Mouse (Mus musculus): ENCODE measurements at regions not wholly inside any gene's neighbourhood (a gene's known extent, or its start where the extent isn't known, plus 50 kb on each side); places are given as distances from the start of the nearest gene placed in this dataset.

DNA sequence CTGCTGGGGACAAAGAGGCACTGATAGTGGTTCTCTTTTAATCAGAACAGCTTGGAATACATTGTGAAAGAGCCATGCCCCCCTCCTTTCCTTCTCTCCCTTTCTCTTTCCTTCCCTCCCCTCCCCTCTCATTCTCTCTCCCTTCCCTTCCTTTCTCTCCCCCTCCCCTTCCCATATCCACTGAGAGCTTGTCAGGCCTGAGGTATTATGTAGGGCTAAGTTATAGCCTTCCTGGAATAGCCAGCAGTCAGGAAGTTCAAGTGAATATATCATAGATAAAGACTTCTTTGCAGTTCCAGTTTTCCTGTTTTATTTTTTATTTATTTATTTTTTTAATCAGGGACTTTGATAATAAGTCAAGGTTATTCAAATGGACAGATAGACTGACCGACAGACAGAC lies 156.5 kb upstream of the Ppp2r3a start:
- in situ Hi-C loops (cut with MboI; ENCODE audit: unreplicated experiment in 2 of 2), result no loop called here

DNA sequence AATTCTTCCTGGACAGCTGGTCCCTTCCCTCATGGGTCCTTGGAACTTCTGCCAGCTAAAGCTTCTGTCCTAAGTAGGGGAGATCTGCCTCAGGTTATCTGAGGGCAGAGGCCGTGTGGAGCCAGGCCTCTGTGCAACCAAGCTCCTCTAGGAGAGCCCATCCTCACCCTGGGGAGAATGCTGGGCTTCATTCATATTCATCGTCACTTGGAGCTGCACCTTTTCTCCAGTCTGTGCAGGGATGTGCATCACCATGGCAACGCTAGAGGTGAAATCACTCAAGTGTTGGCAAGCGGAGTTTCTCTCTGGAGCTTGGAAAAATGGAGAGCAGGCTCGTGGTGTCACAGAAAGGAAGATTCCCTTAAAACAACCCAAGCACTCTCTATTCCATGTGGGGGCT lies 155.5 kb upstream of the Ppp2r3a start:
- in situ Hi-C loops (cut with MboI; ENCODE audit: unreplicated experiment in 2 of 2), result no loop called here

DNA sequence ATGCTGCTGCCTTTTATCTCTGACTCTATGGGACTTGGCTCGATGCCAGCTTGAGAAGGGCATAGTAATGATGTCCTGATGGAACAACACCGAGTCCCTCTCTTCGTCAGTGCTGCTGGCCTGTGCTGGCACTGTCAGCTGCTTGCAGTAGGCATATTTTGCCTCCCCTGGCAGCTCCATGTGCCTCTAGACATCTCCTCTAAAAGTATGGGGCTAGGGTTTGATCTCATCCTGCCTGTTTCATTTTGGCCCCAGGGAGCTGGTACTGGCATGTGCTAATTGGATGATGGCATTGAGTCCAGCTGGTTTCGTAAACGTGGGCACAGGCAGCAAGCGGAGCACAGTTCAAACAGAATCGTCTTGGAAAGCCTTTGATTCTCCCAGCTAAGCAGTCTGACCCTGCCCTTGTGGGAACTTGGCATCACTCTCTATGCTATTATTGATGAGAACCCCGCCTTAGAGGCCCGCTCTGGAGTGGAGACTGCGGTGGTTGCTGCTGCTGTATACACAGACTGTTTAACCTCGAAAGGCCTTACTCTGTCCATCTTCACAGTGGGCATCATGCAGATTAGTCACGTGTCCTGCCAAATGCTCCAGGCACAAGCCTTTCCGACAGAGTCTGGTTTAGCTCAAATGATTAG lies 153.0 kb upstream of the Ppp2r3a start:
- in situ Hi-C loops (cut with MboI; ENCODE audit: unreplicated experiment in 2 of 2), result no loop called here

DNA sequence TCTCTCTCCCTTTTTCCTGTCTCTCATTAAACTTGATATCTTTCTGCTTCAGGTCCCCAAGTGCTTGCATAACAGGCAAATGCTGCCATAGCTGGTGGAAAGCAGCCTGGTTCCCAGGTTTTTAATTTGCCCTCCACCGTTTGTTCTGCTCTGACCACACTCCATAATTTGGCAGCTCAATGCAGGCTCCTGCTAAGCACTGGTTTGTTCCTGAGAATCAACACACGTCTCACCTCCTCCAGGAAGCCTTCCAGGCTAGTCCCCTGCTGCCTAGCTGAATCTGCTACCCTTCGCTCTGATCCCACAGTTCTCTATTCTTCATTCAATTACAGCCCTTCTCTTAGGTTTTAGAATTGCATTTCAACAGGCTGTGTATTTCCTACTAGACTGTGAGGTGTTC lies 152.4 kb upstream of the Ppp2r3a start:
- in situ Hi-C loops (cut with MboI; ENCODE audit: unreplicated experiment in 2 of 2), result no loop called here

DNA sequence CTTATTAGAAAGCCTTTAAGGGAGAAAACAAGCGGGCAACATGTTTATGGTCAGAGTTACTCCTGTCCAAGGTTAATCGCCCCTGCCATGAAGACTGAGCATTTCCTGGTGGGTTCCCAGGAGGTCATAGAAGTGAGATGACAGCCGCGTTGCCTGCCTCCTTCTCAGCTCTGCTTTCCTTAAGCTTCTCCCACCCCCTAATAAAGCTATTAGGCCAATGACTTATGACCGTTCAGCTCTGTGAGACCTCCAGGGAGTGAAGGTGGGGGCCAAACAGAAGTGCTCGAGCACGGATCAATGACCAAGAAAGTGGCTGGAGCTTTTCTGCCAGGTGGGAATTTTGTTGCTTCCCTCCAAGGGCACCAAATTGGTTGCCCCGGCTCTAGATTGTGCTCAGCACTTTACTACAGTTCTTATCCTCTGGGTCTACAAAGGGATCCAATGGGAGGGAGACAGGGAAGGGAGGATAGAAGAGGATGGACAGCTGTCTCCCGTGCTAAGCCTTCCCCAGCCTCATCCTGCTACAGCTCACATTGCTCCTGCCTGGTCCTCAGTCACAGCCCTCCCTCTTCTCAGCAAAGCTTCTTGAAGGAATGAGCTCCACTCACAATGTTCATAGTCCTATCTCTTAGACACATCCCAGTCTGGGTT lies 151.1 kb upstream of the Ppp2r3a start:
- in situ Hi-C loops (cut with MboI; ENCODE audit: unreplicated experiment in 2 of 2), result no loop called here

DNA sequence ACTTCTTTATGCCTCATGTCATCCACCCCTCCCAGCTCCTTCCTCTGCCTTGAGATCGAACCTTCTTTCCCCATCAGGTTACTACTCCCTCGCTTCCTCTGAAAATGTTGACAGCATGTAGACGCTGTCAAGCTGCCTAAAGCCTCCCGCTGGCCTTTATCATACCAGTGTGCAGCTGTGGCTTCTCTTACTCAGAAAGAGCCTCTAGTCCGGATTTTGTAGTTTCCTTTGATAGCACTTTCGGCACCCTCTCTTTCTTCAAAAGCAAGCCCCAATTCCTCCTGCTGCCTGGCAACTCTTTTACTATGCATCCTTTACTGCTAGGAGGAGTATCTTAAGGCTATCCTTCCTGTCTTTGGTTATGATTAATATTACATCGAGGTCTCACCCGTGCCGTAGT lies 149.8 kb upstream of the Ppp2r3a start:
- in situ Hi-C loops (cut with MboI; ENCODE audit: unreplicated experiment in 2 of 2), result no loop called here

DNA sequence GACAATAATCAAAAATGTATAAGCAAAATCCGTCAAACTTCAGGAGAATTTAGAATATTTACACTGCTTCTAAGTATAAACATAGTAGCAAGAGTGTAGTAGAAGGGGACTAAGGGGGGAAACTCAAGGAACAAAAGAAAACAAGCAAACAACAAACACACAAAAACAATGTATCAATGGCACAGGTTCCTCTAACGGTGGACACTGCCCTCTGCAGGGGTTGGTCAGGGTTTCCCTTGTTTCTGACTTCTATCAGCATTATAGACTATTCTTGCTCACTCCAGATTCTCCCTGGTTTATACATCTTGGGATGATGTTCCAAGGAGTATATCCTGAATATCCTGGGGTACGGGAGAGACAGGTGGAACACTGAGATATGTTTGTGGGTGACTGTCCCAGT lies 147.3 kb upstream of the Ppp2r3a start:
- in situ Hi-C loops (cut with MboI; ENCODE audit: unreplicated experiment in 2 of 2), result no loop called here

DNA sequence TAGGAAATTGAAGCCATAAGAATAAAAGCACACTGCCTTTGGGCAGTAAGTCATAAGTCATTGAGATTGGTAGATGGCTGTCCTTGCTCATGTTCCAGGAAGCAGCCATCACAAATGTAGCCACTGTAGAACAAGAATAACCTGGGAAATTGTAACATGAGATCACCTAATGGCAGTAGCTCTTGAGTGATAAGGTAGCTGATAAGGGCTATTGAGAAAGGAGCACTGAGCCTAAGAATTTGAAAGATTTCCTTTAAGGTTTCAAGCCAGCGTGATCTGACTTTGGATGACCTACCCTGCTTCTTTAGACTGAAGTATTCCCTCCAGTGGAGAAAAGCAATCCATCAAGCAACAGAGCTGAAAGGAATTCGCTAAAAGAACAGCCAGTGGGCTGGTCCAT lies 117.8 kb upstream of the Ppp2r3a start:
- in situ Hi-C loops (cut with MboI; ENCODE audit: unreplicated experiment in 2 of 2), result no loop called here

DNA sequence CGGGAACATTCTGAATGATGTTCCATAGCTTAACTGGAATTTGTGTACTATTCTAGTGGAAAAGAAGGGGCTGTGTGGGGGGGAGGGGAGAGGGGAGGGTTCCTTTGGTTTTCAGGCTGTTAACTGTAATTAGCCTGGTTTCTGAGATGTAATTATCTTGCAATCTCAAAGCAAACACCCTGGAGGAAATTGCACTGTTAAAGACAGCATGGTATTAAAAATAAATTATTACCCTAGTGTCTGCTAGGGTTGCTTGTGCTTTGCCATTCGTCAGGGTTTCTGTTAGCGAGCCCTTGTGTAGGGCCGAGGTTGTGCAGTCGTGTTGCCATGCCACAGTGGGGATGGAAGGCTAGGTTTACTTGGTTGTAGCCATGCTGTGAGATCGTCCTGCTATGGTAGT lies 105.0 kb upstream of the Ppp2r3a start:
- in situ Hi-C loops (cut with MboI; ENCODE audit: unreplicated experiment in 2 of 2), result no loop called here

DNA sequence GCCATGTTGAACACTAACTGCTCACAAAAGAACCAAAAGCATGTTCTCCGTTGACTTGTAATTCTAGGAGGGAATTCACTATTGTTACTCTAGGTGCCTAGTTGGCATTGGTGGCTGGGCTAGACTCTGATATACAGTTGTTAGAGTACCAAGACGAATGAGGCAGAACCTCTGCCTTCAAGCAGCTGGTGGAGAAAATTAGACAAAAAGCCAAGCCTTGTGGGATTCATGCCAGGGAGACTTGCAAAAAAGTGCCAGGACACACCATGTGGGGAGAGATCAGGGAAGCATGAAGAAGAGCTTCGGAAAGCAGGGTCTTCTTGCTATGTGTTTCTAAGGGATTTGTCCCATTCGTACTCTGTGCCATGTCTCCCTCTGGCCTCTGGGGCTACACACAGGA lies 97.2 kb upstream of the Ppp2r3a start:
- in situ Hi-C loops (cut with MboI; ENCODE audit: unreplicated experiment in 2 of 2), result no loop called here

DNA sequence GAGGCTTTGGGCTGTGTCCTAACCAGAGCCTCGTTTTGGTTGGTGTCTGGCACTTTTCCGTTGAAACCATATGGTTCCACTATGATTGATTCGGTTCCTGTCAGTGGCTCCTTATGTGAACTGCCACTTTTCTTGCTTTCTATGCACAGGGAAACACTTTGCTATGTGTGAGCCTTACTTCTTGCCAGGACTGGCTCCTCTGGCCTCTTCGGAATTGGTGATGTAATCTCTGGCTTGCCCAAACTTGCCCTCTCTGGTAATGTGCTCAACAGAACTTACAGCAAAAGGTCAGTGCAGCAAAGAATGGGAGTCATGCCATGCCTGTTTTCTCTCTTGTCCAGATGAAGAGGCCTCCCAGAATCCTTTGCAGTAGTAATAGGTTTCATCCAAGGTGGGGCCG lies 91.3 kb upstream of the Ppp2r3a start:
- in situ Hi-C loops (cut with MboI; ENCODE audit: unreplicated experiment in 2 of 2), result no loop called here

DNA sequence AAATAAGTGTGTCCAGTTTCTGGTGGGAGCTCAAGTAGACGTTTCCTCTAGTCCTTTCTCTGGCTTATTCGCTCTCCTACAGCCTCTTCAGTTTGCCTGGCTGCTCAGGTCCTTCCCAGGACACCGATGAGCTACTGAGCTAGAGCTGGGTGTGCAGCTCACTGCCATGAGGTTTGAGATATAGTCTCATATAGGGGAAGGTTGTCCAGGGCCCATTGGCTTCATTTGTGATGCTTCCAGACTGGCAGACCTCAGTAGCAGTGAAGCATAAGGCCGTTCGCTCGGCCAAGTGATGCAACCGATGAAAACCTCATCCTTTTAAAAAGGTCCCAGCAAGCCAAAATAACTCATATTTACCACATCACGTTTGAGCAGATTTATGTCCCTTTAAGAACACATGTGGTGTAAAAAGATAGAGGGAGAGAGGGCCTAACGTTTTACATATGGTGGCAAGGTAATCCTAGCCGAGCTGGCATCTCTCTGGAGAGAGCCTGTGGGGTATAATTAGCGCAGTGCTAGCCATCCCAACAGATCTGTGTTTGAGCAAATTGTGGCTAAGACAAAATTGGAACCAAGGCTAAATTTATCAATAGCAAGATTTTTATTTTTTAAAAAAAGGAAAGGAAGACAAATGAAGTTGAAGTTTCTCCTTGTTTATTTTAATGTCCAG lies 89.3 kb upstream of the Ppp2r3a start:
- in situ Hi-C loops (cut with MboI; ENCODE audit: unreplicated experiment in 2 of 2), result no loop called here

DNA sequence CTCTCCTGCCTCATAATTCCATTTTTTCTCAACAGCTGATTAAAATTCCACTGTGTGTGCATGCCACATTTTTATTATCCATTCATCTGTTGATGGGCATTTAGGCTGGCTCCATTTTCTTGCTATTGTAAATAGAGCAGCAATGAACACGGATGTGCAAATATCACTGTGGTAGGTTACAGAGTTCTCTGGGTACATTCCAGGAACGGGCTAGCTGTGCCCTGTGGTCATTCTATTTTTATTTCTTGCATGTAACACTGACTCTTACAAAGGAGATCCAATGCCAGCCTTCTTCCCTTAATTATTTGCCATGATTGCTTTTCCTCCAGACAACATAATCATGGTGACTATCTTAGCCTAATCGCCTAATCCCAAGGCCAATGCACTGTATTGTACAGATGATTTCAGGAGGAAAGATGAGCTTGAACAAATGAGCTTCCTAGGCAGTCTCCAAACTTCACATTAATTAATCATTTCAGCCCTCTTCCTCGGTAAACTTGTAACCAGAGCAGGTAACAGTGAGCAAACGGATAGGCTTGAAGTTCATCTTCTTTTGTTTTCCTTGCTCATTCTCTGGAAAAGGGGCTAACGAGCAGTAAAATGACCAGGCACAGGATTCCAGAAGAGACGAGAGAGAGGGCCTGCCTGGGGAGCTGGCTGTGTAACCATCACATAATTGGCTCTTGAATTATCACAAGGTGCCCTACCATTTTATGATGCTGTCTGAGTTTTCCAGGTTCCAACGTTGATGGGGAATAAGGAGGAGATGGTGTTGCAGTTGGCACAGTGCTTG lies 77.6 kb upstream of the Ppp2r3a start:
- in situ Hi-C loops (cut with MboI; ENCODE audit: unreplicated experiment in 2 of 2), result no loop called here

DNA sequence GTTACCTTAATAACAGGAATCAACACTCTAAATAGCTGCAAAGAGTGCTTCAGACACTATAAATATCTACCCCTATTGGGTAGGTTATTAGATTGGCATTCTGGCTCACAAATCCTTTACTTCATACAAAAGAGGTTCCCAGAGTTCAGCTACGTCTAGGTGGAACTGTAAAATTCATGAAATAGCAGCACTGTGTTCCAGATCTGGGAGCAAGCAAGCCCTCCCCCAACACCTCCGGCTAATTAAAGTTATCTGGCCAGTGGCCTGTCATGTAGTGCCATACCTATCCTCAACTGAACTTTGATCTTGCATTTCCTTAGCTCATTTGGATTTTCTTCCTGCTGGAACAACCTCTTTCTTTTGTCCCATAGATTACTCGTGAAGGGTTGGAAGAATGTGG lies 75.4 kb upstream of the Ppp2r3a start:
- in situ Hi-C loops (cut with MboI; ENCODE audit: unreplicated experiment in 2 of 2), result no loop called here

DNA sequence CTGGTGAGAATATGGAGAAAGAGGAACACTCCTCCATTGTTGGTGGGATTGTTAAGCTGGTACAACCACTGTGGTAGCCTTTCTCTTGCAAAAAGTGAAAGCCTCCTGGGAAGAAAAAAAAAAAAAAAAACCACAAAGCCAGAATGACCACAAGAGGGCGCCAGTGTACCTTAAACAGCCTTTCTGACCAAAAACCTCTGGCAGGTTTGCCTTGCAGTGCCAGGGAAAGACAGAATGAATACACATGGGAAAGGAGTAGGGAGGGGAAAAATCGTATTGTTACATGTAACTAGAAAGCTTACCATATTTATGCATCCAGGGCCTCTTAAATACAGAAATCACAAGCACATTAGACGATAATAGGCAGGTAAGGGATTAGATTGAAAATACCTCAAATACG lies 62.4 kb upstream of the Ppp2r3a start:
- in situ Hi-C loops (cut with MboI; ENCODE audit: unreplicated experiment in 2 of 2), result loop anchor here (5.0 to 10.0 kb wide), 5 partner anchors 1233 to 1473 kb away; no protein-coding TSS in a partner anchor

DNA sequence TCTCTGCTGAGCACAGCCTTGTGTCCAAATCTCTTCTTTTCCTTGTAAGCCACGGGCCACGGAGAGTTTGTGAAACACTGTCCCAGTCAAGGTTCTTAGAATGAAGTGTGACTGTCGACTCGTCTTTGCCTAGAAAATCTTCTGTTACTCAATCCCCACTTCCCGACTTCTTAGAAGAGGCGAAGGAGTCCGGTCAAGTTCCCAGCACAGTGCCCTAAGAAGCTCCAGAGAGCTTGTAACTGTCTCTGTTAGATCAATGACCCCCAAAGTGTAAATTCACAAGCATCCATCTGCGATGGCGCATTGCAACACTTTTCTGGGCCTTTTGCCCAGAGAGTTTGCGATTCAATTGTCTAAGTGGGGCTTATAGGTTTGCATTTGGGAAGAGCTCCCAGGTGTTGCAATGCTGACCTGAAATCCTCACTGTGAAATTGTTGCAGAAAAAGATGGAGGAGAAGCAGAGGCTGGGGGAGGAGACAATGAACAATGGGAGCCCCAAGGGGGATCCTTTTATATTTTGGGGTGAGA lies 54.9 kb upstream of the Ppp2r3a start:
- in situ Hi-C loops (cut with MboI; ENCODE audit: unreplicated experiment in 2 of 2), result loop anchor here in 1 of 2 experiments (10.0 kb wide), 1 partner anchor 1568 kb away; no protein-coding TSS in a partner anchor

DNA sequence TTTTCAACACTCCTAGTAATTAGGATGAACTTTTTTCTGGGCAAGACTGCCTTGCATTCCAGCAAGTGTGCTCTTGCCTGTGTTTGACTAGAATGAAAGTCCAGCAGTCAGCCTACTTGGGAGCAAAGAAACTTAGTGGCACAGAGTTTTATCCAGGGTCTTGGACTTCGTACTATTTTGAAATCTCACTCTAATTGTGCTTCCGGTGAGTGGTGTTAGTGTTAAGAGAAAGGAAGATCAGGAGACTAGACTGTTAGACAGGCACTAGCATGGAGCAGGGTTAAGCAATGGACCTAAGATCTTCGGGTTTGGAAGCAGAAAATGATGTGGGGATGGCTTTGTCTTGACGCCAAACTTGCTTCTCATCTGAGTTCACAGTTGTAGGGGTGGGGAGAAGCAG lies 54.1 kb upstream of the Ppp2r3a start:
- in situ Hi-C loops (cut with MboI; ENCODE audit: unreplicated experiment in 2 of 2), result loop anchor here in 1 of 2 experiments (10.0 kb wide), 1 partner anchor 1569 kb away; no protein-coding TSS in a partner anchor
